Mouse (Mus musculus): ENCODE data around the gene Macrod2. TPM values are rescaled to one million over a fixed set of nuclear protein-coding genes. Genes with fewer than 3 reads are reported as not detected.
"Not testable (repeated sequence)": the region's sequence is repeated elsewhere in the genome, so short reads cannot be mapped to it uniquely, and the experiment has no call there.

Macrod2 gene
- polyA plus RNA-seq, 1 experiment = 57.8 TPM

DNA sequence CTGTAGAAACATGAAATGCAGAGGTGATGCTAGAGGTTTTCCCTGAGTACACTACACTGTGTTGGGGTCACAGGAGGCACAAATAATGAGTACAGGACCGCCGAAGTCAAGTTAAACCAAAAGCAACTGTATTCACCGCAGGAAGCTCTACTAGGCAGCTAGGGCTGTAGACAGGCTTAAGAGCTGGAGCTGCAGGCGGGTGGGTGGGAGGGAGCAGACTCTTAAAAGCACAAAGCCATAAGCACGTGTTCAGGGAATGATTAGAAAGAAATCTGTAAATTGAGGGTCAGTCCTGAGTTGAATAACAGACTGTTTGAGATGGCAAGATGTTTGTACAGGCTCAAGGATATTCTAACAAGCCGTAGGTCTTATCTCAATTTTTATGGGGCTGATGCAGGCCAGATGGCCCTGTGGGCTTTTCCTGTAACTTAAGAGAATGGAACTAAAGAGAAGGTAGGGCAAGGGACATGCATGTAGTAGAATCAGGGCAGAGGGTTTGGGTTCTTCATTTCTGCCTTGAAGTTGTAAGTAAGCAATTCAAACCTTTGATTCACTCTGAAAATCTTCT is 337.6 kb downstream of the Macrod2 start:
- no peaks in the 10 kb centered on the region for H3K36me3 ChIP-seq (replicated peaks; ENCODE audit: low read length)
- TF ChIP-seq GATA1 (IDR thresholded peaks at IDR 0.05; ENCODE audit: borderline replicate concordance, low read length) (no peak), FLI1 (IDR thresholded peaks at IDR 0.05; ENCODE audit: low read length) (no peak)

DNA sequence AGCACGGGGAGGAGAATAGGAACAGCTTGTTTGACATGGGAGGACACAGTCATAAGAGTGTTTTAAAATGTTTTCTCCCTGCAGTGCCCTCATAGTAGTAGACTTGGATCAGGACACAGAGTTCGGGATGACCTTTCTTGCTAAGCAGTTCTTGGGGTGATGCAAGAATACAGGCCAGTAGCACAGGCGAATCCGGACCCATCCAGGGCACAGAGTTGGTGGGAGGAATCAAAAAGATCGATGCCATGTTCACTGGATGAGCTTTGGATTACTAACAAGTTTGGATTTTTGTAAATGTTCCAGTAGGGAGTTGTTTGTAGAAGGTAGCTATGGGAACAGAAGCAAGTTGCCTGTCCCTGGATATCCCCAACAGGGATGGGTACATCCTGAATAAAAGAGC is 345.4 kb downstream of the Macrod2 start:
- H3K36me3 ChIP-seq (replicated peaks; ENCODE audit: low read length) = no peaks in the 10 kb centered on the region
- H3K4me3 ChIP-seq (replicated peaks) = no peak overlapping the region
- H3K4me1 ChIP-seq = no peaks in the 10 kb centered on the region
- H3K27me3 ChIP-seq (replicated peaks) = no peaks in the 10 kb centered on the region
- TF ChIP-seq FLI1 (IDR thresholded peaks at IDR 0.05; ENCODE audit: low read length) (no peak), GATA1 (IDR thresholded peaks at IDR 0.05; ENCODE audit: borderline replicate concordance, low read length) (no peak)
- peaks cover 5% of the 10 kb centered on the region; the same call in 1 of the 2 replicates for H3K9me3 ChIP-seq

More for the DNA sequence above, 337.6 kb downstream of the Macrod2 start:
- H3K27me3 ChIP-seq (replicated peaks) = no peaks in the 10 kb centered on the region
- no peak overlapping the region for H3K4me3 ChIP-seq (replicated peaks)
- H3K4me1 ChIP-seq = no peaks in the 10 kb centered on the region
- no peaks in the 10 kb centered on the region for H3K9me3 ChIP-seq

GRCm38 (mm10) chr2:140742954-140743353 is 347.8 kb downstream of the Macrod2 start:
- not testable (repeated sequence) for H3K4me1 ChIP-seq

GRCm38 (mm10) chr2:140758881-140759280 is 363.8 kb downstream of the Macrod2 start:
- TF ChIP-seq FLI1 (IDR thresholded peaks at IDR 0.05; ENCODE audit: low read length) (no peak), GATA1 (IDR thresholded peaks at IDR 0.05; ENCODE audit: borderline replicate concordance, low read length) (no peak)
- H3K4me3 ChIP-seq (replicated peaks) = no peak overlapping the region
- H3K27me3 ChIP-seq (replicated peaks) = no peaks in the 10 kb centered on the region
- no peaks in the 10 kb centered on the region for H3K4me1 ChIP-seq
- no peaks in the 10 kb centered on the region for H3K36me3 ChIP-seq (replicated peaks; ENCODE audit: low read length)
- H3K9me3 ChIP-seq = no peaks in the 10 kb centered on the region

More at GRCm38 (mm10) chr2:140742954-140743353, 347.8 kb downstream of the Macrod2 start:
- not testable (repeated sequence) for H3K4me3 ChIP-seq (replicated peaks); H3K9me3 ChIP-seq; H3K27me3 ChIP-seq (replicated peaks); H3K36me3 ChIP-seq (replicated peaks; ENCODE audit: low read length)

DNA sequence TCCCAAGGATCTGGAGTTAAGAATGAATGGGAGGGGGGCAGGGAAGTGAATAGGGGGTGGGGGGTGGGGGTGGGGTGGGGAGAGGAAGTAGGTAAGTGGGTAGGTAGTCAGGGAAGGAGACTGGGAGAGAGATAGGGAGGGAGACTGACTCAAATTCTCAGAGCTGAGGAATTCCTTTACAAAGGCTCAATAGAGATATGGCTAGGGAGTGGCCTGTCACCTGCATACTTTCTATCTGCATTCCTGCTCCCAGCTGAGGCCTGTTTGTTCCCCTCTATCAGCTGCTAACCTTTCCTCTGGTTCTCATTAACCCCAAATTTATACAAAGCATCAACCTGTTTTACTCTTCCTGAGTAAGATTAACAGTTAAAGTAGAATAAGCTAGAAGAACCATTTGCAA is 364.6 kb downstream of the Macrod2 start:
- H3K4me3 ChIP-seq (replicated peaks) = no peak overlapping the region
- H3K36me3 ChIP-seq (replicated peaks; ENCODE audit: low read length) = no peaks in the 10 kb centered on the region
- no peaks in the 10 kb centered on the region for H3K9me3 ChIP-seq
- H3K27me3 ChIP-seq (replicated peaks) = no peaks in the 10 kb centered on the region
- no peaks in the 10 kb centered on the region for H3K4me1 ChIP-seq
- no peak for TF ChIP-seq FLI1 (IDR thresholded peaks at IDR 0.05; ENCODE audit: low read length)
- TF ChIP-seq GATA1 (IDR thresholded peaks at IDR 0.05; ENCODE audit: borderline replicate concordance, low read length) = no peak

GRCm38 (mm10) chr2:140760137-140760536 is 365.0 kb downstream of the Macrod2 start:
- H3K4me1 ChIP-seq = no peaks in the 10 kb centered on the region
- TF ChIP-seq GATA1 (IDR thresholded peaks at IDR 0.05; ENCODE audit: borderline replicate concordance, low read length) (no peak), FLI1 (IDR thresholded peaks at IDR 0.05; ENCODE audit: low read length) (no peak)
- no peak overlapping the region for H3K4me3 ChIP-seq (replicated peaks)
- H3K9me3 ChIP-seq = no peaks in the 10 kb centered on the region
- H3K27me3 ChIP-seq (replicated peaks) = no peaks in the 10 kb centered on the region
- no peaks in the 10 kb centered on the region for H3K36me3 ChIP-seq (replicated peaks; ENCODE audit: low read length)

- H3K27me3 ChIP-seq (replicated peaks) = no peaks in the 10 kb centered on the region
- no peaks in the 10 kb centered on the region for H3K4me1 ChIP-seq
- H3K36me3 ChIP-seq (replicated peaks; ENCODE audit: low read length) = no peaks in the 10 kb centered on the region
- TF ChIP-seq GATA1 (IDR thresholded peaks at IDR 0.05; ENCODE audit: borderline replicate concordance, low read length) (no peak), FLI1 (IDR thresholded peaks at IDR 0.05; ENCODE audit: low read length) (no peak)
- no peak overlapping the region for H3K4me3 ChIP-seq (replicated peaks)
- no peaks in the 10 kb centered on the region for H3K9me3 ChIP-seq
Observed at GRCm38 (mm10) chr2:140763076-140763891, 368.2 kb downstream of the Macrod2 start.

DNA sequence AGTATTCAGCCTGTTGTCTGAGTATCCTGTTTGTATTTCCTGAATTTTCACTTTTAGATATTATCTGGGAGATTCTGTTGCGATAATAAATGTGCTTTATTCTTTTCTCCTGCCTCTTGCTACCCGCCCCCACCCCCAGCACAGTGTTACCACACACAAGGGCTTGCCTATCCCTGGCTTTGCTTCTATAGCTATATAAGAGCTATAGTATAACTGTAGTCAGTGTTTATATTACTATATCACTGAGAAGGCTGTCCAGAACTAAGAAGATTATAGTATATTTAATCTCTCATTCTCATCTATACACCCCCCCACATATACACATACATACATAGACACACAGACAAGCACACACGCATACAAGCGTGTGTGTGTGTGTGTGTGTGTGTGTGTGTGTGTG is 374.4 kb downstream of the Macrod2 start:
- H3K4me1 ChIP-seq = no peaks in the 10 kb centered on the region
- no peaks in the 10 kb centered on the region for H3K27me3 ChIP-seq (replicated peaks)
- no peak for TF ChIP-seq GATA1 (IDR thresholded peaks at IDR 0.05; ENCODE audit: borderline replicate concordance, low read length)
- no peak for TF ChIP-seq FLI1 (IDR thresholded peaks at IDR 0.05; ENCODE audit: low read length)
- H3K4me3 ChIP-seq (replicated peaks) = no peak overlapping the region
- no peaks in the 10 kb centered on the region for H3K36me3 ChIP-seq (replicated peaks; ENCODE audit: low read length)
- H3K9me3 ChIP-seq = no peaks in the 10 kb centered on the region

DNA sequence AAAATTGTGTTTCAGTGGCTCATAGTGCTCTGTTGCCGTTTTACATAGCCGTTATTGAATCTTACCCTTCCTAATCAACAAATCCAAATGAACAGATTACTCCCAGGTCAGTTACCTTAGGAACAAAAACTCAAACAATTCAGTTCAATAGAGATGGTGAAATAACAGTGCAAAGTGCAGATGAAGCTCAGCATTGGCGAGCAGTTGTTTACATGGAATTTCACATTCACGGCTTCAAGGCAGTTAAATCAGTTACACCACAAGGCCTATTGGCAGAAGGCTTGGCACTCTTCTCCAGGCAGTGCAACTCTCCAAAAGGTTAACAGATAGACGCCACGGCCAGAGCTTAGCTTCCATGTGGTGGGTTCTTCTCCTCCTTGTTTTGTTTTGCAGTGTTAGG is 377.7 kb downstream of the Macrod2 start:
- TF ChIP-seq FLI1 (IDR thresholded peaks at IDR 0.05; ENCODE audit: low read length) (no peak), GATA1 (IDR thresholded peaks at IDR 0.05; ENCODE audit: borderline replicate concordance, low read length) (no peak)
- no peaks in the 10 kb centered on the region for H3K27me3 ChIP-seq (replicated peaks)
- no peaks in the 10 kb centered on the region for H3K4me1 ChIP-seq
- H3K4me3 ChIP-seq (replicated peaks) = no peak overlapping the region
- H3K9me3 ChIP-seq = no peaks in the 10 kb centered on the region
- no peaks in the 10 kb centered on the region for H3K36me3 ChIP-seq (replicated peaks; ENCODE audit: low read length)

DNA sequence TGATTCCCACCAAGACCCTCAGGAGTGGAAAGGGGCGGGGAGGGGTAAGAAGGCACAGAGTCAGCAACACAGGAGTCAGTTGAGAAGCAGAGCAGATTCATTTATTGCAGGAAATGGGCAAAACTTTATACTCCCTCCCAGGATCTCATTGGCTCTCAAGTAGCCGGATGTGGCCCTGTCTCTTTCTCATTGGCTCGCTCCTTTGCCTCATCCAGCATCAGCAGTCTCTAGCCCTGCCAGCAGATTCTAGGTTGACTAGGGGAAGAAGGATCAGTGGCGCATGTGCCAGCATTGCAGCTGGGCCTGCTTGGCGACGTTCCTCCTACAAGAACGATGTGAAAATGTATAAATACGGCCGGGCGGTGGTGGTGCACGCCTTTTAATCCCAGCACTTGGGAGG is 378.3 kb downstream of the Macrod2 start:
- no peak for TF ChIP-seq GATA1 (IDR thresholded peaks at IDR 0.05; ENCODE audit: borderline replicate concordance, low read length)
- no peak for TF ChIP-seq FLI1 (IDR thresholded peaks at IDR 0.05; ENCODE audit: low read length)
- H3K4me3 ChIP-seq (replicated peaks) = no peak overlapping the region
- no peaks in the 10 kb centered on the region for H3K9me3 ChIP-seq
- H3K4me1 ChIP-seq = no peaks in the 10 kb centered on the region
- no peaks in the 10 kb centered on the region for H3K36me3 ChIP-seq (replicated peaks; ENCODE audit: low read length)
- H3K27me3 ChIP-seq (replicated peaks) = no peaks in the 10 kb centered on the region

Measured in megakaryocyte, embryonic 14.5 days (primary cell).